In genomic region chr11:107137593-107137992, GRCm38 (mm10) we compare ENCODE assay signal across 26 mouse cellular contexts. TPM values are rescaled to one million over a fixed set of nuclear protein-coding genes. Genes with fewer than 3 reads are reported as not detected.
A peak's percentile ranks its signal among the peaks of the same experiment; 100 is the strongest.
DNase-seq lines count a peak whose midpoint lies in the region; ATAC-seq and TF ChIP-seq lines count a peak whose summit lies in the region.
"Had no signal": no experiment of that assay in that cellular context is flagged by ENCODE, and none has a peak within 500 bp of the region (broad histone marks: within the 10 kb centered on the region; RNA-seq: fewer than 3 reads in every experiment).

No protein-coding gene starts in this region.

- peak overlapping the region; percentile 89 for H3K27ac ChIP-seq in ES-Bruce4 (ENCODE audit: insufficient read depth, low read length)
- H3K27ac ChIP-seq in kidney, embryonic 14.5 days (ENCODE audit: low read depth, low read length) = no peak overlapping the region
- H3K27ac ChIP-seq: embryonic facial prominence, embryonic 12.5 days; embryonic facial prominence, embryonic 15.5 days; gastrocnemius, adult 2 months; heart, embryonic 10.5 days; heart, embryonic 13.5 days; hindbrain, embryonic 12.5 days; hindbrain, embryonic 15.5 days had no signal

- WGBS in kidney, embryonic 14.5 days = 97% methylated on average over 6 of the region's 6 CpGs

- no peak overlapping the region for H3K4me3 ChIP-seq in ES-Bruce4 (ENCODE audit: low read depth, low read length)
- no peak overlapping the region for H3K4me3 ChIP-seq in kidney, embryonic 14.5 days (ENCODE audit: low read length)
- H3K4me3 ChIP-seq: embryonic facial prominence, embryonic 12.5 days; embryonic facial prominence, embryonic 15.5 days; gastrocnemius, adult 2 months; heart, embryonic 10.5 days; heart, embryonic 13.5 days; hindbrain, embryonic 12.5 days; hindbrain, embryonic 15.5 days had no signal

- peak; percentile 41 for DNase-seq in lung, postnatal 36 days
- DNase-seq in lung, postnatal 4 days = no peak
- DNase-seq in R1 (ENCODE audit: low read depth, low spot score) = peak; percentile 92
- DNase-seq in heart, adult 8-10 months (ENCODE audit: low spot score) = no peak
- DNase-seq: adrenal gland, postnatal 10 days; adrenal gland, postnatal 36 days; B cell, adult 2 months; cerebellum, adult 18-20 months; cerebellum, adult 9-10 months; cerebellum, postnatal 14 days; forebrain, postnatal 0 days; gastrocnemius, adult 2 months; gastrocnemius, postnatal 14 days; heart, adult 18-20 months; heart, postnatal 14 days had no signal

- H3K4me1 ChIP-seq in ES-Bruce4 (ENCODE audit: control insufficient read depth, insufficient read depth, low read length) = no peaks in the 10 kb centered on the region
- no peaks in the 10 kb centered on the region for H3K4me1 ChIP-seq in kidney, embryonic 14.5 days (ENCODE audit: control insufficient read depth, insufficient read depth, low read length)
- H3K4me1 ChIP-seq: embryonic facial prominence, embryonic 12.5 days had no signal

- no peak for ATAC-seq in kidney, embryonic 14.5 days (ENCODE audit: low FRiP score, low TSS enrichment)
- ATAC-seq: forebrain, embryonic 14.5 days; forebrain, postnatal 0 days; intestine, postnatal 0 days had no signal

- TF ChIP-seq EP300 in ES-Bruce4 (IDR thresholded peaks at IDR 0.05; ENCODE audit: insufficient read depth, low read depth, low read length) = no peak

- no peak for TF ChIP-seq CTCF in ES-Bruce4 (IDR thresholded peaks at IDR 0.05; ENCODE audit: low read depth, low read length)

- H3K9ac ChIP-seq in ES-Bruce4 (ENCODE audit: low read depth, poor library complexity, severe bottlenecking) = no peak overlapping the region
- no peak overlapping the region for H3K9ac ChIP-seq in kidney, embryonic 14.5 days (ENCODE audit: low read depth, low read length)
- H3K9ac ChIP-seq: embryonic facial prominence, embryonic 12.5 days; embryonic facial prominence, embryonic 15.5 days; forebrain, postnatal 0 days; heart, embryonic 13.5 days; hindbrain, embryonic 12.5 days; hindbrain, embryonic 15.5 days had no signal

- H3K9me3 ChIP-seq in ES-Bruce4 (replicated peaks; ENCODE audit: control insufficient read depth, insufficient read depth, low read length, poor library complexity, severe bottlenecking) = peaks cover 4% of the 10 kb centered on the region; the same call in 1 of the 2 replicates
- H3K9me3 ChIP-seq in kidney, embryonic 14.5 days (ENCODE audit: control insufficient read depth, low read length) = no peaks in the 10 kb centered on the region
- H3K9me3 ChIP-seq: embryonic facial prominence, embryonic 12.5 days; embryonic facial prominence, embryonic 15.5 days; heart, embryonic 10.5 days; heart, embryonic 13.5 days; hindbrain, embryonic 12.5 days; hindbrain, embryonic 15.5 days had no signal

- no peak for TF ChIP-seq POLR2A in ES-Bruce4 (IDR thresholded peaks at IDR 0.05; ENCODE audit: insufficient read depth, low read length)

- no peaks in the 10 kb centered on the region for H3K36me3 ChIP-seq in ES-Bruce4 (ENCODE audit: control insufficient read depth, insufficient read depth, low read length, poor library complexity, severe bottlenecking)
- no peaks in the 10 kb centered on the region for H3K36me3 ChIP-seq in kidney, embryonic 14.5 days (ENCODE audit: control insufficient read depth, insufficient read depth, low read length)
- H3K36me3 ChIP-seq: embryonic facial prominence, embryonic 12.5 days; embryonic facial prominence, embryonic 15.5 days; heart, embryonic 10.5 days; heart, embryonic 13.5 days; hindbrain, embryonic 12.5 days; hindbrain, embryonic 15.5 days had no signal

- H3K27me3 ChIP-seq in ES-Bruce4 (ENCODE audit: control insufficient read depth, insufficient read depth, low read length, poor library complexity, severe bottlenecking) = no peaks in the 10 kb centered on the region
- H3K27me3 ChIP-seq in kidney, embryonic 14.5 days (ENCODE audit: control insufficient read depth, insufficient read depth, low read length) = no peaks in the 10 kb centered on the region
- H3K27me3 ChIP-seq: CH12.LX; embryonic facial prominence, embryonic 12.5 days; embryonic facial prominence, embryonic 15.5 days; heart, embryonic 13.5 days; hindbrain, embryonic 12.5 days; hindbrain, embryonic 15.5 days had no signal

- no peak overlapping the region for H3K4me2 ChIP-seq in kidney, embryonic 14.5 days (replicated peaks; ENCODE audit: low read depth, low read length)
- H3K4me2 ChIP-seq: embryonic facial prominence, embryonic 12.5 days; embryonic facial prominence, embryonic 15.5 days; heart, embryonic 13.5 days; hindbrain, embryonic 12.5 days; hindbrain, embryonic 15.5 days had no signal

RNA-seq across cellular contexts. Expression of gene Bptf, which starts 5.7 kb away (rescaled TPM):
- 101 and 108 TPM in 2 replicates for polyA plus RNA-seq in ES-Bruce4 (2011; ENCODE audit: insufficient read depth, insufficient read length, low read depth, missing spikeins)
- 51.7 and 51.8 TPM in 2 replicates for polyA plus RNA-seq in kidney, embryonic 14.5 days (2014; fragmentation: Nextera tagmentation; extraction: Ambion mirVana)
- total RNA-seq in heart, adult 8-10 months (2022) = 10 to 100 TPM; 24.8 to 30.3 (median 28.6) TPM

RNA-seq across cellular contexts. Expression of gene Nol11, which starts 51.6 kb away (rescaled TPM):
- 93.5 and 93.7 TPM in 2 replicates for polyA plus RNA-seq in ES-Bruce4 (2011; ENCODE audit: insufficient read depth, insufficient read length, low read depth, missing spikeins)
- polyA plus RNA-seq in kidney, embryonic 14.5 days (2014; fragmentation: Nextera tagmentation; extraction: Ambion mirVana) = 53.7 and 70.4 TPM in 2 replicates
- 10 to 100 TPM; 19.0 to 20.7 (median 19.9) TPM for total RNA-seq in heart, adult 8-10 months (2022)

Comparison
In these comparisons a context has a peak if more than half of its experiments do, and no peak if none do; other contexts are left out.
1. DNase-seq: peak in lung, postnatal 36 days (single experiment) and R1 (single experiment); none in lung, postnatal 4 days (0 of 2) and heart, adult 8-10 months (single experiment).